In genomic region chr17:26950560-26951288, GRCm38 (mm10) we compare ENCODE assay signal across 8 mouse cellular contexts. TPM values are rescaled to one million over a fixed set of nuclear protein-coding genes. Genes with fewer than 3 reads are reported as not detected.
DNase-seq lines count a peak whose midpoint lies in the region; ATAC-seq and TF ChIP-seq lines count a peak whose summit lies in the region.
"Had no signal": no experiment of that assay in that cellular context is flagged by ENCODE, and none has a peak within 500 bp of the region (broad histone marks: within the 10 kb centered on the region; RNA-seq: fewer than 3 reads in every experiment).

No protein-coding gene starts in this region.

- peaks cover 15% of the 10 kb centered on the region; the same call in 1 of the 2 replicates for H3K4me1 ChIP-seq in lung, postnatal 0 days (ENCODE audit: insufficient read depth, low read depth, low read length)
- peaks cover 50% of the 10 kb centered on the region for H3K4me1 ChIP-seq in hindbrain, embryonic 11.5 days (replicated peaks; ENCODE audit: control insufficient read depth, insufficient read depth, low read length)
- H3K4me1 ChIP-seq in liver, embryonic 13.5 days (replicated peaks): peaks cover 96% of the 10 kb centered on the region
- peaks cover 4% of the 10 kb centered on the region for H3K4me1 ChIP-seq in stomach, postnatal 0 days (replicated peaks; ENCODE audit: control insufficient read depth, insufficient read depth)

- no peaks in the 10 kb centered on the region for H3K9me3 ChIP-seq in lung, postnatal 0 days (ENCODE audit: low read length)
- H3K9me3 ChIP-seq in hindbrain, embryonic 11.5 days (ENCODE audit: control insufficient read depth, low read length): no peaks in the 10 kb centered on the region
- no peaks in the 10 kb centered on the region for H3K9me3 ChIP-seq in liver, embryonic 13.5 days (replicated peaks)
- no peaks in the 10 kb centered on the region for H3K9me3 ChIP-seq in stomach, postnatal 0 days (ENCODE audit: control insufficient read depth, low read length)

- peak overlapping the region; percentile 14 for H3K4me3 ChIP-seq in lung, postnatal 0 days (ENCODE audit: low read depth, low read length)
- peak overlapping the region; percentile 27 for H3K4me3 ChIP-seq in hindbrain, embryonic 11.5 days (ENCODE audit: low read depth, low read length)
- 0 out of 2 replicates have a peak overlapping the region, but pooled peaks have one; percentile 37 for H3K4me3 ChIP-seq in liver, embryonic 13.5 days (replicated peaks)
- peak overlapping the region; percentile 26 for H3K4me3 ChIP-seq in stomach, postnatal 0 days (ENCODE audit: low read depth, low read length)

- no peak for TF ChIP-seq EP300 in lung, postnatal 0 days (IDR thresholded peaks at IDR 0.05)
- no peak for TF ChIP-seq EP300 in stomach, postnatal 0 days (optimal IDR thresholded peaks at IDR 0.05)

- no peak for DNase-seq in lung, postnatal 0 days (ENCODE audit: low spot score)
- DNase-seq in lung, postnatal 4 days: no peak
- DNase-seq in hindbrain, embryonic 11.5 days (ENCODE audit: low spot score): no peak
- DNase-seq in liver, embryonic 13.5 days: no peak
- DNase-seq in stomach, postnatal 0 days (ENCODE audit: low spot score): no peak
- no peak for DNase-seq in adrenal gland, adult 18-20 months (ENCODE audit: low spot score in 2 of 2)
- no peak for DNase-seq in natural killer cell, adult 2 months (ENCODE audit: low spot score in 2 of 2)
- DNase-seq: cerebellum, adult 11 months had no signal

- no peak overlapping the region for H3K27ac ChIP-seq in lung, postnatal 0 days (ENCODE audit: low read length)
- peak overlapping the region; percentile 74 for H3K27ac ChIP-seq in hindbrain, embryonic 11.5 days (ENCODE audit: low read depth, low read length)
- H3K27ac ChIP-seq in liver, embryonic 13.5 days: peak overlapping the region; percentile 13; the same call in 1 of the 2 replicates
- no peak overlapping the region for H3K27ac ChIP-seq in stomach, postnatal 0 days (replicated peaks)

- H3K27me3 ChIP-seq in lung, postnatal 0 days (replicated peaks; ENCODE audit: insufficient read depth, low read length): no peaks in the 10 kb centered on the region
- no peaks in the 10 kb centered on the region for H3K27me3 ChIP-seq in hindbrain, embryonic 11.5 days (ENCODE audit: control insufficient read depth, insufficient read depth, low read length)
- peaks cover 39% of the 10 kb centered on the region for H3K27me3 ChIP-seq in liver, embryonic 13.5 days
- no peaks in the 10 kb centered on the region for H3K27me3 ChIP-seq in stomach, postnatal 0 days (ENCODE audit: control insufficient read depth, insufficient read depth, low read length)

- no peak for TF ChIP-seq CTCF in lung, postnatal 0 days (IDR thresholded peaks at IDR 0.05)
- no peak for TF ChIP-seq CTCF in stomach, postnatal 0 days (IDR thresholded peaks at IDR 0.05; ENCODE audit: low read depth)

- H3K4me2 ChIP-seq in lung, postnatal 0 days (replicated peaks; ENCODE audit: low read depth, low read length): peak overlapping the region; percentile 41
- peak overlapping the region; percentile 82 for H3K4me2 ChIP-seq in hindbrain, embryonic 11.5 days (replicated peaks; ENCODE audit: low read depth, low read length)
- H3K4me2 ChIP-seq in liver, embryonic 13.5 days: peak overlapping the region; percentile 68
- peak overlapping the region; percentile 49 for H3K4me2 ChIP-seq in stomach, postnatal 0 days (replicated peaks; ENCODE audit: low read depth)

- ATAC-seq in lung, postnatal 0 days: no peak
- ATAC-seq in hindbrain, embryonic 11.5 days (ENCODE audit: low FRiP score): no peak
- no peak for ATAC-seq in liver, embryonic 13.5 days (ENCODE audit: low read depth)
- no peak for ATAC-seq in stomach, postnatal 0 days (ENCODE audit: low FRiP score, low TSS enrichment)

- no peak overlapping the region for H3K9ac ChIP-seq in lung, postnatal 0 days (replicated peaks; ENCODE audit: low read depth)
- peak overlapping the region; percentile 56 for H3K9ac ChIP-seq in hindbrain, embryonic 11.5 days (ENCODE audit: low read depth, low read length)
- H3K9ac ChIP-seq in liver, embryonic 13.5 days: 0 out of 2 replicates have a peak overlapping the region, but pooled peaks have one; percentile 66
- H3K9ac ChIP-seq in stomach, postnatal 0 days (ENCODE audit: low read length): peak overlapping the region; percentile 43

- no peaks in the 10 kb centered on the region for H3K36me3 ChIP-seq in lung, postnatal 0 days (ENCODE audit: insufficient read depth, low read length)
- H3K36me3 ChIP-seq in hindbrain, embryonic 11.5 days (ENCODE audit: control insufficient read depth, insufficient read depth, low read length): 0 out of 2 replicates have a peak, but pooled peaks cover 2% of the 10 kb centered on the region
- 0 out of 2 replicates have a peak, but pooled peaks cover 4% of the 10 kb centered on the region for H3K36me3 ChIP-seq in liver, embryonic 13.5 days
- H3K36me3 ChIP-seq in stomach, postnatal 0 days (ENCODE audit: control insufficient read depth, insufficient read depth, low read length): no peaks in the 10 kb centered on the region

- 39% methylated on average over 7 of the region's 7 CpGs for WGBS in lung, postnatal 0 days
- 39% methylated on average over 7 of the region's 7 CpGs for WGBS in hindbrain, embryonic 11.5 days
- 49% methylated on average over 7 of the region's 7 CpGs for WGBS in liver, embryonic 13.5 days (ENCODE audit: insufficient replicate concordance)
- WGBS in stomach, postnatal 0 days: 27% methylated on average over 7 of the region's 7 CpGs

RNA-seq across cellular contexts. Expression of gene Syngap1, which starts 9.7 kb away (rescaled TPM):
- polyA plus RNA-seq in lung, postnatal 0 days (2015; fragmentation: Nextera tagmentation; extraction: Ambion mirVana): 1.0 and 1.4 TPM in 2 replicates
- 3.4 and 4.7 TPM in 2 replicates for polyA plus RNA-seq in hindbrain, embryonic 11.5 days (2014; fragmentation: Nextera tagmentation; extraction: Ambion mirVana)
- 0.25 and 0.44 TPM in 2 replicates for polyA plus RNA-seq in liver, embryonic 13.5 days (2015; fragmentation: Nextera tagmentation; extraction: Ambion mirVana)
- polyA plus RNA-seq in stomach, postnatal 0 days (2015; fragmentation: Nextera tagmentation; extraction: Ambion mirVana): 0.61 and 0.70 TPM in 2 replicates
- 10 to 100 TPM; 16.6 to 19.1 TPM for total RNA-seq in adrenal gland, adult 18-20 months (2021)

RNA-seq across cellular contexts. Expression of gene Cuta, which starts 11.4 kb away (rescaled TPM):
- 179 and 180 TPM in 2 replicates for polyA plus RNA-seq in lung, postnatal 0 days (2015; fragmentation: Nextera tagmentation; extraction: Ambion mirVana)
- polyA plus RNA-seq in hindbrain, embryonic 11.5 days (2014; fragmentation: Nextera tagmentation; extraction: Ambion mirVana): 135 and 154 TPM in 2 replicates
- polyA plus RNA-seq in liver, embryonic 13.5 days (2015; fragmentation: Nextera tagmentation; extraction: Ambion mirVana): 111 and 118 TPM in 2 replicates
- 157 and 163 TPM in 2 replicates for polyA plus RNA-seq in stomach, postnatal 0 days (2015; fragmentation: Nextera tagmentation; extraction: Ambion mirVana)
- 100 to 1,000 TPM; 129 to 141 TPM for total RNA-seq in adrenal gland, adult 18-20 months (2021)

RNA-seq across cellular contexts. Expression of gene Phf1, which starts 17.9 kb away (rescaled TPM):
- 15.2 and 16.2 TPM in 2 replicates for polyA plus RNA-seq in lung, postnatal 0 days (2015; fragmentation: Nextera tagmentation; extraction: Ambion mirVana)
- 4.5 and 5.5 TPM in 2 replicates for polyA plus RNA-seq in hindbrain, embryonic 11.5 days (2014; fragmentation: Nextera tagmentation; extraction: Ambion mirVana)
- 1.4 and 1.6 TPM in 2 replicates for polyA plus RNA-seq in liver, embryonic 13.5 days (2015; fragmentation: Nextera tagmentation; extraction: Ambion mirVana)
- 4.7 and 5.8 TPM in 2 replicates for polyA plus RNA-seq in stomach, postnatal 0 days (2015; fragmentation: Nextera tagmentation; extraction: Ambion mirVana)
- total RNA-seq in adrenal gland, adult 18-20 months (2021): 10 to 100 TPM; 45.4 to 46.7 TPM

RNA-seq across cellular contexts. Expression of gene Zbtb9, which starts 22.2 kb away (rescaled TPM):
- 9.3 and 9.9 TPM in 2 replicates for polyA plus RNA-seq in lung, postnatal 0 days (2015; fragmentation: Nextera tagmentation; extraction: Ambion mirVana)
- polyA plus RNA-seq in hindbrain, embryonic 11.5 days (2014; fragmentation: Nextera tagmentation; extraction: Ambion mirVana): 10.5 and 13.2 TPM in 2 replicates
- 6.3 and 7.0 TPM in 2 replicates for polyA plus RNA-seq in liver, embryonic 13.5 days (2015; fragmentation: Nextera tagmentation; extraction: Ambion mirVana)
- polyA plus RNA-seq in stomach, postnatal 0 days (2015; fragmentation: Nextera tagmentation; extraction: Ambion mirVana): 6.9 and 7.8 TPM in 2 replicates
- total RNA-seq in adrenal gland, adult 18-20 months (2021): 1 to 10 TPM; 6.4 to 8.0 TPM

RNA-seq across cellular contexts. Expression of gene Kifc5b, which starts 33.8 kb away (rescaled TPM):
- polyA plus RNA-seq in lung, postnatal 0 days (2015; fragmentation: Nextera tagmentation; extraction: Ambion mirVana): 0.35 and 0.44 TPM in 2 replicates
- polyA plus RNA-seq in hindbrain, embryonic 11.5 days (2014; fragmentation: Nextera tagmentation; extraction: Ambion mirVana): 4.6 and 5.9 TPM in 2 replicates
- polyA plus RNA-seq in liver, embryonic 13.5 days (2015; fragmentation: Nextera tagmentation; extraction: Ambion mirVana): 4.7 and 5.2 TPM in 2 replicates
- 1.5 and 1.6 TPM in 2 replicates for polyA plus RNA-seq in stomach, postnatal 0 days (2015; fragmentation: Nextera tagmentation; extraction: Ambion mirVana)
- total RNA-seq in adrenal gland, adult 18-20 months (2021): 1 to 10 TPM; 1.1 to 1.2 TPM

Comparison
In these comparisons a context has a peak if more than half of its experiments do, and no peak if none do; other contexts are left out.
1. H3K27ac ChIP-seq: peak in hindbrain, embryonic 11.5 days (single experiment) and liver, embryonic 13.5 days (single experiment); none in lung, postnatal 0 days (single experiment) and stomach, postnatal 0 days (single experiment).
2. Peak in every context shown above with its lines, with median percentiles within 50 percentile points of each other: H3K4me2 ChIP-seq and H3K4me3 ChIP-seq.